Mouse (Mus musculus): ENCODE data around the gene Gse1.

The Gse1 gene

GRCm38 (mm10) chr8:120227891-120228591 is at the start of gene Gse1:
Gene Gse1 (plus strand): TSS chr8:120228456.
- DNase-seq, result peak; percentile 83 to 86

GRCm38 (mm10) chr8:120179027-120179431 is 49.2 kb upstream of the Gse1 start:
- DNase-seq, result peak; percentile 98

GRCm38 (mm10) chr8:120180445-120180970 is 47.7 kb upstream of the Gse1 start:
- no peak for DNase-seq

GRCm38 (mm10) chr8:120181274-120181673 is 47.0 kb upstream of the Gse1 start:
- no peak for DNase-seq

- no peak for DNase-seq
Measured at GRCm38 (mm10) chr8:120181861-120182414, 46.3 kb upstream of the Gse1 start.

GRCm38 (mm10) chr8:120184366-120184765 is 43.9 kb upstream of the Gse1 start:
- DNase-seq, result no peak

GRCm38 (mm10) chr8:120184850-120185792 is 43.1 kb upstream of the Gse1 start:
- DNase-seq, result no peak

- no peak for DNase-seq
Measured at GRCm38 (mm10) chr8:120186454-120186853, 41.8 kb upstream of the Gse1 start.

- peak; percentile 42 to 60 for DNase-seq
Measured at GRCm38 (mm10) chr8:120188510-120188909, 39.7 kb upstream of the Gse1 start.

- no peak for DNase-seq
Measured at GRCm38 (mm10) chr8:120189440-120189839, 38.8 kb upstream of the Gse1 start.

- DNase-seq, result peak; percentile 58 to 62
Measured at GRCm38 (mm10) chr8:120190107-120190809, 38.0 kb upstream of the Gse1 start.

GRCm38 (mm10) chr8:120190810-120191413 is 37.3 kb upstream of the Gse1 start:
- peak; percentile 89 to 92 for DNase-seq

GRCm38 (mm10) chr8:120191633-120192032 is 36.6 kb upstream of the Gse1 start:
- DNase-seq, result peak in 1 of 2 experiments; percentile 64

- DNase-seq, result no peak
Measured at GRCm38 (mm10) chr8:120192118-120192517, 36.1 kb upstream of the Gse1 start.

GRCm38 (mm10) chr8:120201351-120201750 is 26.9 kb upstream of the Gse1 start:
- DNase-seq, result no peak

GRCm38 (mm10) chr8:120202546-120202945 is 25.7 kb upstream of the Gse1 start:
- DNase-seq, result no peak

GRCm38 (mm10) chr8:120204736-120205360 is 23.4 kb upstream of the Gse1 start:
- DNase-seq, result no peak

- DNase-seq, result no peak
Measured at GRCm38 (mm10) chr8:120205916-120206315, 22.3 kb upstream of the Gse1 start.

GRCm38 (mm10) chr8:120207364-120207763 is 20.9 kb upstream of the Gse1 start:
- no peak for DNase-seq

- DNase-seq, result no peak
Measured at GRCm38 (mm10) chr8:120208113-120208512, 20.1 kb upstream of the Gse1 start.

- no peak for DNase-seq
Measured at GRCm38 (mm10) chr8:120211345-120211744, 16.9 kb upstream of the Gse1 start.

- no peak for DNase-seq
Measured at GRCm38 (mm10) chr8:120212596-120212995, 15.7 kb upstream of the Gse1 start.

Data from cerebellum, postnatal 14 days (tissue).